Mouse (Mus musculus) heart, postnatal 4 days (tissue): Measurements from ENCODE around the gene Kcna7. TPM values are rescaled to one million over a fixed set of nuclear protein-coding genes. Genes with fewer than 3 reads are reported as not detected.

Experiments
- microRNA-seq, 2 experiments: library from miRNA; unstranded; fragments of <30 nt; microRNA quantifications; one replicate each; pipeline ENCODE4 v1.2.0; 2021 to 2022
- total RNA-seq, 2 experiments: library from RNA; stranded (reverse); gene quantifications; 2 replicates each; pipeline ENCODE4 v1.2.3; 2021

The Kcna7 gene
- total RNA-seq, 2 experiments from 2014 or later: 0.43 to 0.59 TPM

Small RNA genes lying within 50 kb of the gene (microRNA-seq; reads per million reads assigned to microRNA genes)
- 0 to 0.69 reads per million in 2 experiments for gene Gm22133

Other genes starting within 250 kb of the Kcna7 start
- gene Slc17a7, start 241.7 kb upstream of the Kcna7 start, total RNA-seq: 10 to 100 TPM in 1 of 2 experiments, 1 to 10 TPM in 1; 9.1 to 12.4 TPM
- gene Gfy, start 226.1 kb upstream of the Kcna7 start, total RNA-seq: not detected
- not detected for gene Pth2, start 224.7 kb upstream of the Kcna7 start, total RNA-seq
- gene Ccdc155, start 200.8 kb upstream of the Kcna7 start, total RNA-seq: under 1 TPM in 1 of 2 experiments, not detected in 1; 0.25 TPM
- not detected for gene Dkkl1, start 193.5 kb upstream of the Kcna7 start, total RNA-seq
- 10 to 100 TPM; 66.4 to 69.4 TPM for gene Tead2, start 189.9 kb upstream of the Kcna7 start, total RNA-seq
- 1 to 10 TPM; 2.1 to 3.6 TPM for gene Cd37, start 166.5 kb upstream of the Kcna7 start, total RNA-seq
- gene Slc6a16, start 164.6 kb upstream of the Kcna7 start, total RNA-seq: under 1 TPM in 1 of 2 experiments, not detected in 1; 0.18 TPM
- gene Slc6a21, start 128.1 kb upstream of the Kcna7 start, total RNA-seq: not detected
- 10 to 100 TPM; 26.2 to 29.2 TPM for gene Trpm4, start 71.9 kb upstream of the Kcna7 start, total RNA-seq
- gene Hrc, start 70.4 kb upstream of the Kcna7 start, total RNA-seq: 100 to 1,000 TPM; 182 to 202 TPM
- gene Ppfia3, start 38.6 kb upstream of the Kcna7 start, total RNA-seq: under 1 TPM; 0.26 to 0.34 TPM
- gene Lin7b, start 35.1 kb upstream of the Kcna7 start, total RNA-seq: 1 to 10 TPM; 1.5 to 2.4 TPM
- 100 to 1,000 TPM; 203 to 223 TPM for gene Snrnp70, start 9.9 kb upstream of the Kcna7 start, total RNA-seq
- gene Ntf5, start 8.0 kb downstream of the Kcna7 start, total RNA-seq: under 1 TPM; 0.17 to 0.43 TPM
- gene Lhb, start 15.2 kb downstream of the Kcna7 start, total RNA-seq: not detected
- 10 to 100 TPM; 82.7 to 90.3 TPM for gene Gys1, start 29.2 kb downstream of the Kcna7 start, total RNA-seq
- gene Ruvbl2, start 32.4 kb downstream of the Kcna7 start, total RNA-seq: 10 to 100 TPM; 38.7 to 39.3 TPM
- 100 to 1,000 TPM; 302 to 316 TPM for gene Ftl1, start 54.2 kb downstream of the Kcna7 start, total RNA-seq
- 10 to 100 TPM; 48.6 to 50.7 TPM for gene Bax, start 61.2 kb downstream of the Kcna7 start, total RNA-seq
- gene Tulp2, start 76.2 kb downstream of the Kcna7 start, total RNA-seq: 1 to 10 TPM in 1 of 2 experiments, not detected in 1; 1.1 TPM
- 1 to 10 TPM; 2.0 to 2.1 TPM for gene Gm45808, start 81.2 kb downstream of the Kcna7 start, total RNA-seq
- gene Dhdh, start 83.2 kb downstream of the Kcna7 start, total RNA-seq: 1 to 10 TPM; 3.5 to 4.7 TPM
- 100 to 1,000 TPM; 121 to 131 TPM for gene Nucb1, start 104.8 kb downstream of the Kcna7 start, total RNA-seq
- 10 to 100 TPM; 40.7 to 42.1 TPM for gene Ppp1r15a, start 120.6 kb downstream of the Kcna7 start, total RNA-seq
- 1 to 10 TPM; 3.6 to 4.0 TPM for gene Plekha4, start 120.7 kb downstream of the Kcna7 start, total RNA-seq
- under 1 TPM in 1 of 2 experiments, not detected in 1; 0.20 TPM for gene Hsd17b14, start 149.2 kb downstream of the Kcna7 start, total RNA-seq
- gene Bcat2, start 164.5 kb downstream of the Kcna7 start, total RNA-seq: 10 to 100 TPM; 56.1 to 64.7 TPM
- gene Fgf21, start 209.8 kb downstream of the Kcna7 start, total RNA-seq: not detected
- not detected for gene Fut1, start 211.6 kb downstream of the Kcna7 start, total RNA-seq
- gene Izumo1, start 216.2 kb downstream of the Kcna7 start, total RNA-seq: under 1 TPM; 0.56 to 0.60 TPM
- 10 to 100 TPM; 50.0 to 50.5 TPM for gene Rasip1, start 221.8 kb downstream of the Kcna7 start, total RNA-seq
- gene Mamstr, start 234.3 kb downstream of the Kcna7 start, total RNA-seq: 10 to 100 TPM in 1 of 2 experiments, 1 to 10 TPM in 1; 8.8 to 11.7 TPM